Mouse (Mus musculus) gonadal fat pad, adult 2 months (tissue): ENCODE data around the gene Rftn1. TPM values are rescaled to one million over a fixed set of nuclear protein-coding genes. Genes with fewer than 3 reads are reported as not detected.

ENCODE experiments used
- DNase-seq: peaks from one replicate; pipeline ENCODE4 v3.0.0-alpha.2; 2012; ENCODE audit warnings: low read depth
- polyA plus RNA-seq: library from polyadenylated mRNA; depleted of rRNA; stranded (reverse); fragments of >200 nt; gene quantifications from 2 replicates; pipeline ENCODE4 v1.2.3, GENCODE M21; 2012

Rftn1 gene
- polyA plus RNA-seq, 1 experiment: 15.8 TPM

GRCm38 (mm10) chr17:50170935-50171545 is 19.4 kb downstream of the Rftn1 start:
- no peak for DNase-seq

GRCm38 (mm10) chr17:50169946-50170427 is 20.5 kb downstream of the Rftn1 start:
- DNase-seq: no peak

- DNase-seq: no peak
Observed at GRCm38 (mm10) chr17:50160904-50161805, 29.3 kb downstream of the Rftn1 start.

GRCm38 (mm10) chr17:50160357-50160756 is 30.1 kb downstream of the Rftn1 start:
- no peak for DNase-seq

- no peak for DNase-seq
Observed at GRCm38 (mm10) chr17:50159816-50160215, 30.7 kb downstream of the Rftn1 start.

- no peak for DNase-seq
Observed at GRCm38 (mm10) chr17:50158565-50158964, 31.9 kb downstream of the Rftn1 start.

- DNase-seq: no peak
Observed at GRCm38 (mm10) chr17:50157190-50158150, 33.0 kb downstream of the Rftn1 start.

- no peak for DNase-seq
Observed at GRCm38 (mm10) chr17:50152085-50152484, 38.4 kb downstream of the Rftn1 start.

- DNase-seq: no peak
Observed at GRCm38 (mm10) chr17:50151208-50151723, 39.2 kb downstream of the Rftn1 start.

- DNase-seq: no peak
Observed at GRCm38 (mm10) chr17:50150416-50151207, 39.9 kb downstream of the Rftn1 start.

GRCm38 (mm10) chr17:50149690-50150210 is 40.7 kb downstream of the Rftn1 start:
- no peak for DNase-seq

GRCm38 (mm10) chr17:50147831-50148587 is 42.5 kb downstream of the Rftn1 start:
- no peak for DNase-seq

GRCm38 (mm10) chr17:50143354-50143753 is 47.1 kb downstream of the Rftn1 start:
- no peak for DNase-seq

- DNase-seq: no peak
Observed at GRCm38 (mm10) chr17:50142553-50142952, 47.9 kb downstream of the Rftn1 start.

GRCm38 (mm10) chr17:50142151-50142550 is 48.3 kb downstream of the Rftn1 start:
- no peak for DNase-seq

GRCm38 (mm10) chr17:50136060-50136459 is 54.4 kb downstream of the Rftn1 start:
- no peak for DNase-seq

- DNase-seq: no peak
Observed at GRCm38 (mm10) chr17:50135466-50135865, 55.0 kb downstream of the Rftn1 start.

GRCm38 (mm10) chr17:50131698-50132097 is 58.8 kb downstream of the Rftn1 start:
- no peak for DNase-seq

- DNase-seq: no peak
Observed at GRCm38 (mm10) chr17:50130421-50130820, 60.1 kb downstream of the Rftn1 start.

- no peak for DNase-seq
Observed at GRCm38 (mm10) chr17:50128392-50128791, 62.1 kb downstream of the Rftn1 start.
